Mouse (Mus musculus) C2C12 (cell line): ENCODE data around the gene Fau. TPM values are rescaled to one million over a fixed set of nuclear protein-coding genes. Genes with fewer than 3 reads are reported as not detected.

Experiments used
- H3K27me3 ChIP-seq: one replicate; pipeline ENCODE4 v1.6.1; 2011; ENCODE audit not compliant: control insufficient read depth, insufficient read depth, insufficient read length
- H3K36me3 ChIP-seq: one replicate; pipeline ENCODE4 v1.6.1; 2011; ENCODE audit not compliant: control insufficient read depth, insufficient read depth
- H3K4me3 ChIP-seq: one replicate; pipeline ENCODE4 v1.5.1; 2011; ENCODE audit warnings: mild to moderate bottlenecking, control low read depth; ENCODE audit not compliant: poor library complexity, insufficient read depth, severe bottlenecking
- H3K79me2 ChIP-seq: one replicate; pipeline ENCODE4 v1.6.1; 2011; ENCODE audit not compliant: control insufficient read depth, insufficient read depth
- H3K79me3 ChIP-seq: one replicate; pipeline ENCODE4 v1.6.1; 2011; ENCODE audit warnings: low read depth, control low read depth
- H3ac ChIP-seq: one replicate; pipeline ENCODE3; 2011; ENCODE audit warnings: low read depth; ENCODE audit not compliant: control insufficient read depth, insufficient read length
- CEBPB ChIP-seq: IDR thresholded peaks from one replicate; pipeline ENCODE4 v1.6.1; 2011; ENCODE audit warnings: low read depth, mild to moderate bottlenecking, control low read depth, moderate library complexity
- CTCF ChIP-seq: IDR thresholded peaks from one replicate; pipeline ENCODE4 v1.5.1; 2011; ENCODE audit not compliant: control insufficient read depth, insufficient read depth, insufficient read length
- FOSL1 ChIP-seq: IDR thresholded peaks from one replicate; pipeline ENCODE4 v1.8.0; 2011; ENCODE audit warnings: mild to moderate bottlenecking, low read length; ENCODE audit not compliant: poor library complexity, insufficient read depth, severe bottlenecking
- MAX ChIP-seq: IDR thresholded peaks from one replicate; pipeline ENCODE4 v1.6.1; 2011; ENCODE audit warnings: mild to moderate bottlenecking, control low read depth
- MYOD1 ChIP-seq: IDR thresholded peaks from one replicate; pipeline ENCODE4 v1.6.1; 2011; ENCODE audit warnings: low read depth; ENCODE audit not compliant: control insufficient read depth, insufficient read length
- MYOG ChIP-seq: IDR thresholded peaks from one replicate; pipeline ENCODE4 v1.6.1; 2011; ENCODE audit not compliant: control insufficient read depth, insufficient read length; ENCODE audit errors: extremely low read depth
- USF1 ChIP-seq: IDR thresholded peaks from one replicate; pipeline ENCODE4 v1.6.1; 2011; ENCODE audit warnings: low read depth, mild to moderate bottlenecking, control low read depth, moderate library complexity
- microRNA-seq: library from miRNA; unstranded; fragments of <30 nt; microRNA quantifications from one replicate; pipeline ENCODE4, GENCODE M21; 2019; ENCODE audit warnings: borderline microRNAs expressed
- polyA plus RNA-seq: library from polyadenylated mRNA; unstranded; fragments of >200 nt; fragmentation: generic; extraction: Trizol; gene quantifications from one replicate; pipeline ENCODE4 v1.2.1, GENCODE M21; 2012; ENCODE audit warnings: missing spikeins

Fau gene
- polyA plus RNA-seq, 1 experiment, result 2,541 TPM

GRCm38 (mm10) chr19:6104476-6104875 is 46.8 kb downstream of the Fau start:
- no peaks in the 10 kb centered on the region for H3K79me2 ChIP-seq
- TF ChIP-seq FOSL1, result no peak
- no peak for TF ChIP-seq CEBPB
- no peak for TF ChIP-seq MYOG
- TF ChIP-seq MYOD1, result no peak
- no peak for TF ChIP-seq CTCF
- no peak for TF ChIP-seq MAX
- TF ChIP-seq USF1, result no peak

GRCm38 (mm10) chr19:6105586-6105985 is 47.9 kb downstream of the Fau start, which contains the start of gene Naaladl1:
TSS of gene Naaladl1 (plus strand) at chr19:6105782.
- Histone ChIP-seq H3K79me2 (no peaks in the 10 kb centered on the region), H3K36me3 (no peaks in the 10 kb centered on the region), H3K27me3 (no peaks in the 10 kb centered on the region), H3ac (no peak within 1 kb of the TSS), H3K4me3 (no peak within 1 kb of the TSS), H3K79me3 (no peaks in the 10 kb centered on the region)
- no peak for TF ChIP-seq MYOD1
- TF ChIP-seq MYOG, result no peak
- no peak for TF ChIP-seq FOSL1
- TF ChIP-seq CEBPB, result no peak
- TF ChIP-seq USF1, result no peak
- no peak for TF ChIP-seq MAX
- no peak for TF ChIP-seq CTCF

More at GRCm38 (mm10) chr19:6104476-6104875, 46.8 kb downstream of the Fau start:
- no peaks in the 10 kb centered on the region for H3K36me3 ChIP-seq
- H3K27me3 ChIP-seq, result no peaks in the 10 kb centered on the region
- H3ac ChIP-seq, result no peak overlapping the region
- no peak overlapping the region for H3K4me3 ChIP-seq
- no peaks in the 10 kb centered on the region for H3K79me3 ChIP-seq

Small RNA genes within 50 kb of the gene (microRNA-seq; reads per million reads assigned to microRNA genes)
- 1.00 reads per million, percentile 22 among the genes with 10 or more reads in this experiment for gene Mir6988

Other genes with a start within 250 kb of the Fau start
- gene Frmd8, start 182.6 kb upstream of the Fau start, polyA plus RNA-seq, result 44.1 TPM
- 5.5 TPM for gene Slc25a45, start 180.0 kb upstream of the Fau start, polyA plus RNA-seq
- gene Tigd3, start 163.7 kb upstream of the Fau start, polyA plus RNA-seq, result 1.0 TPM
- 69.3 TPM for gene Dpf2, start 144.8 kb upstream of the Fau start, polyA plus RNA-seq
- 3.6 TPM for gene Cdc42ep2, start 133.0 kb upstream of the Fau start, polyA plus RNA-seq
- gene Pola2, start 93.6 kb upstream of the Fau start, polyA plus RNA-seq, result 45.1 TPM
- not detected for gene Slc22a20, start 71.7 kb upstream of the Fau start, polyA plus RNA-seq
- gene Capn1, start 41.9 kb upstream of the Fau start, polyA plus RNA-seq, result 36.9 TPM
- gene Syvn1, start 11.3 kb upstream of the Fau start, polyA plus RNA-seq, result 18.7 TPM
- gene Mrpl49, start 59 bp upstream of the Fau start, polyA plus RNA-seq, result 60.0 TPM
- 49.8 TPM for gene Znhit2, start 3.3 kb downstream of the Fau start, polyA plus RNA-seq
- gene Tm7sf2, start 10.5 kb downstream of the Fau start, polyA plus RNA-seq, result 14.7 TPM
- 55.2 TPM for gene Vps51, start 19.4 kb downstream of the Fau start, polyA plus RNA-seq
- gene Tmem262, start 22.2 kb downstream of the Fau start, polyA plus RNA-seq, result not detected
- gene Gm28374, start 24.4 kb downstream of the Fau start, polyA plus RNA-seq, result 0.44 TPM
- gene Zfpl1, start 27.1 kb downstream of the Fau start, polyA plus RNA-seq, result 59.7 TPM
- gene Cdca5, start 27.1 kb downstream of the Fau start, polyA plus RNA-seq, result 33.0 TPM
- gene AC131692.1, start 36.6 kb downstream of the Fau start, polyA plus RNA-seq, result 0.36 TPM
- gene Naaladl1, start 47.9 kb downstream of the Fau start, polyA plus RNA-seq, result 0.16 TPM
- 44.7 TPM for gene Sac3d1, start 60.8 kb downstream of the Fau start, polyA plus RNA-seq
- gene Snx15, start 70.5 kb downstream of the Fau start, polyA plus RNA-seq, result 22.7 TPM
- 0.04 TPM for gene Batf2, start 83.1 kb downstream of the Fau start, polyA plus RNA-seq
- gene Arl2, start 83.7 kb downstream of the Fau start, polyA plus RNA-seq, result 78.3 TPM
- not detected for gene Majin, start 126.5 kb downstream of the Fau start, polyA plus RNA-seq
- gene Gpha2, start 168.5 kb downstream of the Fau start, polyA plus RNA-seq, result 0.13 TPM
- gene Ppp2r5b, start 178.0 kb downstream of the Fau start, polyA plus RNA-seq, result 25.3 TPM
- 10.3 TPM for gene Atg2a, start 183.8 kb downstream of the Fau start, polyA plus RNA-seq
- gene Ehd1, start 218.9 kb downstream of the Fau start, polyA plus RNA-seq, result 219 TPM
- 7.2 TPM for gene Cdc42bpg, start 248.6 kb downstream of the Fau start, polyA plus RNA-seq